Mouse (Mus musculus) gonadal fat pad, adult 2 months (tissue): ENCODE results near the gene Crcp. TPM values are rescaled to one million over a fixed set of nuclear protein-coding genes. Genes with fewer than 3 reads are reported as not detected.

Source experiments
- DNase-seq: peaks from one replicate; pipeline ENCODE4 v3.0.0-alpha.2; 2012; ENCODE audit warnings: low read depth
- polyA plus RNA-seq: library from polyadenylated mRNA; depleted of rRNA; stranded (reverse); fragments of >200 nt; gene quantifications from 2 replicates; pipeline ENCODE4 v1.2.3, GENCODE M21; 2012

Gene Crcp
- polyA plus RNA-seq, 1 experiment: 17.4 TPM

DNA sequence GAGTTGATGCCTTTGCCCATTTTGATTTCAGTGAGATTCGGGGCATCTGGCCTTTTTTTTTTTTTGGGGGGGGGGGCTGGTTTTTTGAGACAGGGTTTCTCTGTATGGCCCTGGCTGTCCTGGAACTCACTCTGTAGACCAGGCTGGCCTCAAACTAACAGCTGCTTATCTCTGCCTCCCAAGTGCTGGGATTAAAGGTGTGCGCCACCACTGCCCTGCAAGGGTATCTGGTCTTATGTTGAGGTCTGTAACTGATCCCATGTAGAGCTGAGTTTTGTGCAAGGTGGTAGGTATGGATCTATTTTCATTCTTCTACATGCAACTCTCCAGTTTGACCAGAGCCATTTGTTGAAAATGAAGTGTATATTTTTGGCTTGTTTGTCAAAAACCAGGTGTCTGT is 27.2 kb downstream of the Crcp start:
- DNase-seq: no peak

DNA sequence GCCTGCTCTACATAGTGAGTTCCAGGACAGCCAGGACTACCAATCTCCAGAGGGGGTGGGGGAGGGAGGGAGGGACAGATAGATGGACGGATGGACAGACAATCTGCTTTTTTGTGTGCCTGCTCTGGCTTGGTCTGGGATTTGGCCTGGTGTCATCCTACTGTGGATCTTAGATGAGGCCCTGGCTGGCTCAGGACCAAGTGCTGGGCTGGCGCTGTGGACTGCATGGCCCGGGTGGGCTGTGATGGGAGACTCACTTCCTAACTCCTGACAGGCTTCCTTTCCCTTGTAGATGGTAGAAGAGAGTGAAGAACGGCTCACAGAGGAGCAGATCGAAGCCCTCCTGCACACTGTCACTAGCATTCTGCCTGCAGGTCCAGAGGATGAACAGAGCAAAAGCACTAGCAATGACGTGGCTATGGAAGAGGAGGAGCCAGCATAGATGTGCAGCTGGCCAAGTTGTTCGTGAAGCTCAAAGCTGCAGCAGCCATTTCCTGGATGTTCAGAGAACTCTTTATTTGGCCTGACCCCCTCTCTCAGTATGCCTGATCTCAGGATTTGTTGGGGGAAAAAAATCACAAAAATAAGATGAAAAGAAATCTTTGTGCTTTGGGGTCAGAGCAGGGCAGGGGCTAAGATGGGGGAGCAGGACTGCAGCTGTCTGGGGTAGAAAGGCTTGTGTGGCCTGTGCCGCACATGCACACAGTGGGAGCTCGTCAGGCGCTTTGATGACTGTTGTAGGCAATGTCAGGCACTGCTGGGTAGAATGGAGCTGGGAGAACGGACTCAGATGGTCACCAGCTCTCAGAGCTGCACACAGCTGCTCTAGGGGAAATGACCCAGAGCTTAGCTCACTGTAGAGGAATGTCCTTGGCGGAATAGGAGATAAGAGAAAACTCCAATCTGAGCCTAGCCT is 30.6 kb downstream of the Crcp start:
- DNase-seq: no peak

DNA sequence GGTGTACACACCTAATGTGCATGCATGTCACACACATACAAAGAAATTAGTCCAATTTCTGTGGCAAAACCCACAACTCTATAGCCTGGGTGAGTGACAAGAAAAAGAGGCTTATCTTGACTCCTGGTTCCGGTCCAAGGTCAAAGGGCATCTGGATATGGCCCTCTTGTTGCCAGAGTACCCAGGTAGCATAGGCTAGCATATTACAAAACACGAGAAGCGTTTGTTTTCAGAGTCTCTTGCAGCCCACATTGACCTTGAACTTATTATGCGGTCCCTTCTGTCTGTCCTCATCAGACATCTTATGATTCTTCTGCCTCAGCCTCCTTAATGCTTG is 31.2 kb downstream of the Crcp start:
- DNase-seq: no peak

DNA sequence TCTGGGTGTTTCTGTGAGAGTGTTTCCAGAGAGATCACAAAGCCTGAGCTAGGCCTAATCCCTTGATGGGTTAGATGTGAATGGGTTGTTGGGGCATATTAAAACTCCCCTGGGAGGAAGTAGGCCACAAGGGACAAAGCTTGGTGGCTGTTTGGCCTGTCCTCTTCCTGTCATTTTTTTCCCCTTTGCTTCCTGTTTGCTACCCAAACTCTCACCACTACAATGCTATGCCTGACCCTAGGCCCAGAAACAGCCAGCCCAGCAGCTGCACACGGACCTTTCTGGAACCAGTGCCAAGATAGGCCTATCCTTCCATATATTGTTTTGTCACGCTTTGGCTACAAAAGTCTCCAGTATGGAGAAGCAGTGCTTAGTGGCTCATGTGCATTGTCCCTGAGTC is 33.0 kb downstream of the Crcp start:
- DNase-seq: no peak

DNA sequence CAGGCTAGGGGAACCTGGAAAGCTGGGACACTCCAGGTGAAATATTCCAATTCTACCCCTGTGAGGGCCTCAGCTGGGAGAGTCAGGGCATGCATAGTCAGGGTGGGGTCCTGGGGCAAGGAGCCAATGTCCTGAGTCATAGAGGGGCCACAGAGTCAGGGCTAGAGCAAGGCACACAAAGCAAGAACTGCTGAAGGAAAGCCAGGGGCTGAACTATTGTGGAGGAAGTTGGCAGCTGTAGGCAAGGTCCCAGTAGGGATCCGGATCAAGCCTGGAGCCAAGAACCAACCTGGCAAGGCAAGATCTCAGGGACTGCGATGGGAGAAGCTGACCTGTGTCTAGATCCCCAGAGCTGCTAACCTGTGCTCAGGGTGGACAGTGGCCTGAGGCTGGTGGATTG is 34.7 kb downstream of the Crcp start:
- no peak for DNase-seq

DNA sequence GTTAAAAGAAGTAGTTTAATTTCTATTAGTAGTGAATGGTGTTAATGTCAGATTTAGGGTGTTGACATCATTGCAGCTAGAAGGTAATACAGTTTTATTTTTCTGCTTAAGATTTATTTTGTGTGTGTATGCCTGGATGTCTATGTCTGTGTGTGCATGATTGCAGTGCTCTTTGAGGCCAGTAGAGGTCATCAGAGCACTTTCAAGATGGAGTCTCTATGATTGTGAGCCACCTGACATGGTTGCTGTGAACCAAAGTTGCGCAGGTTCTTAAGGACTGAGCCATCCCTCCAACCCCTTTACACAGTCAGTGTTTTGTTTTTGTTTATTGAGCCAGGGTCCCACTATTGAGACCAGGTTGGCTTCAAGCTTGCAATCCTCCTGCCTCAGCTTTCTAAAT is 36.5 kb downstream of the Crcp start:
- no peak for DNase-seq

DNA sequence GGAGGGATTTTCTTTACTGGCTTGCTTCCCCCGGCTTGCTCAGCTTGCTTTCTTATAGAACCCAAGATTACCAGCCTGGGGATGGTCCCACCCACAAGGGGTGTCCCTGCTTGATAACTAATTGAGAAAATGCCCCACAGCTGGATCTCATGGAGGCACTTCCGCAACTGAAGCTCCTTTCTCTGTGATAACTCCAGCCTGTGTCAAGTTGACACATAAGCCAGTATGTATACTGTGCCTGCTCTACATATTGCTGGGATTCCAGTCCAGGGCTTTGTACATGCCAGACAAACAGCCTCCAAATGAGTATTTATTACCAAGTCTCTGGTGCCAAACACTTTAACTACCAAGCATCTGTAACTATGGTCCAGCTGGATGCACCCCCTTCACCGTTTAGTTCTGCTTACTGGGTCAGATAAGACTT is 38.8 kb downstream of the Crcp start:
- no peak for DNase-seq

- no peak for DNase-seq
Observed at GRCm38 (mm10) chr5:130073026-130073425, 43.9 kb downstream of the Crcp start, which contains the start of gene Tpst1. Gene Tpst1, plus strand, starts transcription at chr5:130073326.

DNA sequence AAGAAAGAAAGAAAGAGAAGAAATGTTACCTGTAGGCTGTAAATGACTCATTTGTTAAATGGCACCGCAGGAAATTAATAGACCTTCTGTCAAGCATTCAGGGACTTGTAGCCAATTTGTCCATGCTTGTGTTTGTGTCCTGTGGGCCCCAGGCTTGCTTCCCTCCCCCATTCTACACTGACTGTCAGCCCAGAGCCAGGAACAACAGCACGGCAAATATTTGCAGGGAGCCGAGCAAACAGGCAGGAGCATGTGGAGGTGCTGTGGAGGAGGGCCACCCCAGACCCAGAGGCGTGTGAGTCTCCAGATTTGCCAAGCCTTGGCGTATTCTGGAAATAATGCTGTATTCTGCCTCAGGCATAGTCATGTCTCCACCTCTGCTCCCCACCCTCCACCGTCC is 45.4 kb downstream of the Crcp start:
- DNase-seq: no peak

- no peak for DNase-seq
Observed at GRCm38 (mm10) chr5:130076396-130076795, 47.3 kb downstream of the Crcp start.

GRCm38 (mm10) chr5:130078096-130078833 is 49.2 kb downstream of the Crcp start:
- no peak for DNase-seq

- no peak for DNase-seq
Observed at GRCm38 (mm10) chr5:130078834-130079156, 49.7 kb downstream of the Crcp start.

GRCm38 (mm10) chr5:130079202-130080050 is 50.3 kb downstream of the Crcp start:
- DNase-seq: no peak

- no peak for DNase-seq
Observed at GRCm38 (mm10) chr5:130080051-130080681, 51.1 kb downstream of the Crcp start.

DNA sequence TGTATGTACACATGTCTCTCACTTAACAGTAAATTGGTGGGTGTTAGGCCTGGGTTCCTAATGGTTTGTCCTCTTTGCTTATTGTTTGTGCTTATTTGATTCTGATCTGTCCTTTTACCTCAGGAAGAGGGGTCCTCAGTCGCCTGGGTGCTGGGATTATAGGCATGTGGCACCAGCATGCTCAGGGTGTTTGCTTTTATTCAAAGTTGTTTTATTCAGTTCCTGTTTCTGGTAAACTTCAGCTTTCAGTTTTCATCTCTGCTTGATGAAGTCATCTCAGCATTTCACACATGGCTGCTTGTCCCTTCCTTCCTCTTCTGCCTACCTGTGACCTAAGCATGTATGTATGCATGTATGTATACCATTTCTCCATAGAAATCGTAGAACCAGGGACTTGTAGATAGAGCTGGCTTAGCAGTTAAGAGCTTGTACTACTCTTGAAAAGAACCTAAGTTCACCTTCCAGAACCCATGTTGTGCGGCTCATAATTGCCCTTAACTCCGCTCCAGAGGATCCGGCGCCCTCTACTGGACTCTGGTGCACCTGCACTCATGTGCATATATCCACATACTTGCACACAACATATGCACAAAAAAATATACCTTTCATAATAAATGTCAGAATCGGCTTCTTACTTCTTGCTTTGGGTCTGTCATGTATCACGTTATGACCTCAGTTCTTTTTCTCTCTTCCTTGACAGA is 52.2 kb downstream of the Crcp start:
- DNase-seq: no peak

DNA sequence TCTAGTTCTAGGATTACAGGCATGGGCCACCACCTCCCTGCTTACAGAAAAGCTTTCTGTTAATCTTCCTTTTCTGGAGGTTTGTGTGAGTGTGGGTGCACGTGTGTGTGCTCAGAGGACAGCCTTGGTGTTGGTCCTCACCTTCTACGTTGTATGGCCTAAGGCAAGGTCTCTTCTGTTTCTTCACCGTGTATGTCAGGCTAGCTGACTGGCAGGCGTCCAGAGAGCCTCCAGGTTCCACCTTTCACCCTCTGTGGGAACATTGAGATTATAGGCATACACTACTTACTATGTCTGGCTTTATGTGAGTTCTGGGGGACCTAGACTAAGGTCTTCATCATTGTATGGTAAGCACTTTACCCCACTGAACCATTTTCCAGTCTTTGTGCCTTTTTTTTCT is 53.3 kb downstream of the Crcp start:
- DNase-seq: no peak

DNA sequence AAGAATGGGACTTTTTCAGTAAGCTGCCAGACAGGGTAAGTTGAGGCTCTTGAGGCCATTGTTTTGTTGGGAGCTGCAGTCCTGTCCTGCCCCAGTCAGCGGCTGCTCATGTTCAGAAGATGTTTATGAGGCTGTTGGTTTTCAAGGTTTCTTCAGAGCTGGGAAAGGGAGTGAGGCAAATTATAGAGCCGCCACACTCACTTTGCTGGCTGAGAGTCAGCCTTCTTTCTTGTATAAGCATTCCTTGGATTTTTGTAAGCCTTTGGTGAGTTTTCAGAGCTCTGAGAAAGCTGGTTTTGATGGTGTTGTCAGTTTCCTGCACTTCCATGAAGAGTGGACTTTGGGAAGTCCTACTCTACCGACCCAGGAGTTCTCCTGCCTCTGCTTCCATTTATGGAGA is 55.2 kb downstream of the Crcp start:
- no peak for DNase-seq

GRCm38 (mm10) chr5:130088008-130088407 is 58.9 kb downstream of the Crcp start:
- no peak for DNase-seq

- DNase-seq: no peak
Observed at GRCm38 (mm10) chr5:130088612-130089011, 59.5 kb downstream of the Crcp start.

DNA sequence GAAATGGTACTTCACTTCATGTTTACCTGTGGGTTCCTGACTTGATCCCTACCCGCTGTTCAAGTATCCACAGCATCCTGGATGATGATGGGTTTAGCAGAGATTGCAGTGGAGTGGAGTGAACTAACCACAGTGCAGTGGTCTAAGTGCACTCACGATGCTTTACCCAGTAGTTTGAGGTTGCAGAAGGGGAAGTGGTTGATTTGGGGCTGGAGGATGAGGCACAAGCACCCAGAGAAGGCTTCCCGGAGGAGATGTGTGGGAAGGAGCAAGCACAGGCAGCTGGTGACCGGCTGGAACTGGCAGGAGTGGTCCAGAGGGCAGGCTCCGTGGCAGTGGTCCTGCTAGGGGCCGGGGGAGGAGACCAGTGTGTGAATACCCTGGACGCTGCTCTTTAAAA is 60.1 kb downstream of the Crcp start:
- no peak for DNase-seq
